Mouse (Mus musculus) embryonic stem cell, embryonic (primary cell): ENCODE results near the gene Rasa3.

ENCODE experiments used
- CTCF ChIA-PET, 4 experiments: fragments of 300-600 bp in 2 of 4; fragments of 350-600 bp in 2 of 4; sonication (Branson Sonifier 250); formaldehyde crosslinking; loops; one replicate each; lab custom pipeline; 2022; ENCODE audit warnings: inconsistent platforms in 2 of 4; lab: Charles Lee
- POLR2A ChIA-PET, 4 experiments: fragments of 300-600 bp in 2 of 4; fragments of 350-600 bp in 2 of 4; sonication (Branson Sonifier 250); formaldehyde crosslinking; loops; one replicate each; lab custom pipeline; 2022; ENCODE audit warnings: antibody characterized with exemption in 4 of 4, inconsistent platforms in 1 of 4; lab: Charles Lee

The Rasa3 gene

DNA sequence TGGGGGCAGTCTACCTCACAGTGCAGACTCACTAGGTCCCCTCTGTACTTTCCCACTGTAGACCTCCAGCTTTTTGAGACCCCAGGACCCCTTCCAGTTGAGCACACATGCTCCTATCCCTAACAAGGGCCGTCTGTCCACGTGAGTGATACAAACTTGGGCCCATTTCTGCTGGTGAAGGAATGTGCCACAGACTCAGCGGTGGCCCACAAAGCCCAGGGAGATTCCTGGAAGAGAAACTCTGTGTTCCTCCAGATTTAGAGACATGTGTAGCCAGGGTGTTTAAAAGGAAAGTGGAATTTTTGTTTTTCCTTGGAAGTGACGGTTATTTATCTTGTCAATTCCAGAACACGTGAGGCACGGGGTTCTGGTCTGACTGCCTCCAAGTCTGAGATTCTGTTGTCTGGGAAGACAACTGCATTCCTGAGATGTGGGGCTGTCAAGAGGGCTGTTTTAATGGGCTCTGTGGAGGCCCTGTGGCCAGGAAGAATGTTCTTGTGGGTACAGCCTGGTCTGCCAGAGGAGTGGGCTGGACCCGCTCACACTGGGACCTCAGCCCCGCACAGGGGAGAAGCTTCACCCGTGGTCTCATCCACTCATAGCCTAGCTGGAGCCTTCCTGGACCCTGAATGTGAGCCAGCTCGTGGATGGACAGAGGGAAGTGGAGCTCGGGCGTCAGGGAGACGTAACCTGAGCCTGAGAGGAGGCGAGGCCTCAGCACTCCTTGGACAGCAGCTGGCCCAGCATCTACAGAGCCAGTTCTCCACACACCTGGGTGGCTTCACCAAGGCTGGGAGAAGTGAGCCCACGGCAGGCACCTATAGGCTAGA lies 148.2 kb downstream of the Rasa3 start:
- ChIA-PET POLR2A (interaction anchor here in 2 of 4 experiments (0.6 to 5.9 kb wide), 3 partner anchors 8 to 39 kb away, joined by 3 to 27 read pairs (median 4); no protein-coding TSS in a partner anchor), CTCF (interaction anchor here in 2 of 4 experiments (0.6 to 1.6 kb wide), 9 partner anchors 9 to 242 kb away, joined by 3 to 5 read pairs (median 4); partner anchors contain the start of genes Dcun1d2 (in 1 of the 2) and Tmco3 (in 1 of the 2))

- CTCF ChIA-PET: no interaction called here
- POLR2A ChIA-PET: no interaction called here
These were observed 156.0 kb downstream of the Rasa3 start for GRCm38 (mm10) chr8:13521392-13521791.

DNA sequence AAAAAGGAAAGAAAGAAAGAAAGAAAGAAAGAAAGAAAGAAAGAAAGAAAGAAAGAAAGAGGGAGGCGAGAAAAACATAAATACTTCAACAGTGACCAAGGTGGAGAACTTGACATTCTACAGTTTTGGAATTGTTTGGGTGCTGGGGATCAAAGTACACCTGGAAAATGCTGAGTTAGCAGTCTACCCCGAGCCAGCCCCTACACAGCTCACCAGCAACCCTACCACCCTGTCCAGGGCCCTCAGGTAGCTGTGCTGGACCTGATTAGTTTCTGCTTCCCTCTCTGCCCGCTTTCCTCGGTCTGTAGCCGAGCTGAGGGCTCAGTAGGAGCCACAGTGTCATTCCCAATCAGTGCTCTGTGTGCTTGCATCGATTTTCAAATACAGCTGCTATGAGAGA lies 157.1 kb downstream of the Rasa3 start:
- ChIA-PET CTCF (no interaction called here), POLR2A (interaction anchor here in 1 of 4 experiments (1.7 kb wide), 1 partner anchor 29 kb away, joined by 3 read pairs; no protein-coding TSS in a partner anchor)

DNA sequence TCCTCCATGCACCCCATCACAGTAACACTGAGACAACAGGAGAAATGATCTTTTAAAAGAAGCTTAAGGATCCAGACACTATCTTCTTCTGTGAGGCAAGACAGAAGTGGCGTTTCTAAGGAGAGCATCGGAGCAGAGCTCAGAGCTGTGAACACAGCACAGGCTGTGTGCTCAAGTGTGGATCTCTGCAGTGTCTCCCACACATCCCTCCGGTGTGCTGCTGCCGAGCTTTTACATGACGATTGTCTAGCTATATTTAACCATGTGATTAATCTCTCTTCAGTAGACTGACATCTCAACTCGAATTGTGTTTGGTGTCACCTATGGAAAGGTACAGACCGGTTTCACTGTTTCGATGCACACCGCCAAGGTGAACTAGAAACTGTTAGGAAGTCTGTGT lies 157.9 kb downstream of the Rasa3 start:
- CTCF ChIA-PET: interaction anchor here in 1 of 4 experiments (0.6 kb wide), 1 partner anchor 41 kb away, joined by 3 read pairs; no protein-coding TSS in a partner anchor
- POLR2A ChIA-PET: interaction anchor here in 1 of 4 experiments (1.7 kb wide), 1 partner anchor 30 kb away, joined by 3 read pairs; no protein-coding TSS in a partner anchor

GRCm38 (mm10) chr8:13517284-13517781 lies 160.1 kb downstream of the Rasa3 start:
- POLR2A ChIA-PET: interaction anchor here in 2 of 4 experiments (1.3 to 1.7 kb wide), 2 partner anchors 10 to 31 kb away, joined by 3 to 8 read pairs; no protein-coding TSS in a partner anchor
- CTCF ChIA-PET: interaction anchor here in 1 of 4 experiments (1.4 kb wide), 1 partner anchor 11 kb away, joined by 3 read pairs; no protein-coding TSS in a partner anchor
